8 mouse cellular contexts compared by ENCODE assay signal in the genomic region with DNA sequence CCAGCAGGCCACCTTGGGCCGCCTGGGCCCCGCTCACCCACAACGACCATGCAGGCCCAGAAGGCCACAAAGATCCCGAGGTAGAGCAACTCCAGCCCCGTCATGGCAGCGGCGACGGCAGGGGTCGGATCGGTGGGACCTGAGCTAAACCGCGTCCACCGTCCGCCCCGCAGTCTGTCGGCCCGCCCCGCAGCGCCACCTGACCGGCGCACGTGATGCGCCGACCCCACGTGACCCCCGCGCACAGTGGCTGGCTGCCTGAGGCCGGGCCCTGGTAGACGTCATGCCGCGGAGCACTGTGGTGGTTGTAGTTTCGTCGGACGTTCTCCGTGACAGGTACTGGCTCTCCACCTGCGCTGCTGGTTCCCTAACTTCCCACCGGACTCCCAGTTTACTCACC. TPM values are rescaled to one million over a fixed set of nuclear protein-coding genes. Genes with fewer than 3 reads are reported as not detected.
DNase-seq lines count a peak whose midpoint lies in the region; ATAC-seq lines count a peak whose summit lies in the region.

Atp6v0b (minus strand) TSS at position 201 of the 400 bp plus-strand sequence.

- peak within 1 kb of the TSS; percentile 98 for H3K4me3 ChIP-seq in heart, embryonic 10.5 days
- H3K4me3 ChIP-seq in kidney, embryonic 15.5 days (replicated peaks): peak within 1 kb of the TSS; percentile 99

- peak; percentile 85 for ATAC-seq in erythroblast, adult 5-6 weeks (replicated peaks; ENCODE audit: low FRiP score, poor library complexity, severe bottlenecking)
- peak; percentile 89 for ATAC-seq in kidney, embryonic 15.5 days (replicated peaks; ENCODE audit: low FRiP score)
- peak; percentile 65 for ATAC-seq in monocyte, adult 5-6 weeks (replicated peaks; ENCODE audit: insufficient number of reproducible peaks, low FRiP score, low TSS enrichment, poor library complexity, severe bottlenecking)

- H3K36me3 ChIP-seq in heart, embryonic 10.5 days: peaks cover 39% of the 10 kb centered on the region
- peaks cover 37% of the 10 kb centered on the region for H3K36me3 ChIP-seq in kidney, embryonic 15.5 days

- no peaks in the 10 kb centered on the region for H3K9me3 ChIP-seq in heart, embryonic 10.5 days
- no peaks in the 10 kb centered on the region for H3K9me3 ChIP-seq in kidney, embryonic 15.5 days (replicated peaks)

- 0% methylated on average over 37 of the region's 37 CpGs for WGBS in heart, embryonic 10.5 days
- WGBS in kidney, embryonic 15.5 days: under 1% methylated on average over 37 of the region's 37 CpGs

- H3K4me2 ChIP-seq in kidney, embryonic 15.5 days: peak within 1 kb of the TSS; percentile 94

- H3K27me3 ChIP-seq in heart, embryonic 10.5 days (ENCODE audit: insufficient read depth, poor library complexity, severe bottlenecking): no peaks in the 10 kb centered on the region
- H3K27me3 ChIP-seq in kidney, embryonic 15.5 days: no peaks in the 10 kb centered on the region

- H3K27ac ChIP-seq in heart, embryonic 10.5 days: peak within 1 kb of the TSS; percentile 92
- H3K27ac ChIP-seq in kidney, embryonic 15.5 days: peak within 1 kb of the TSS; percentile 68

- H3K4me1 ChIP-seq in heart, embryonic 10.5 days: peaks cover 48% of the 10 kb centered on the region
- peaks cover 53% of the 10 kb centered on the region for H3K4me1 ChIP-seq in kidney, embryonic 15.5 days

- H3K9ac ChIP-seq in kidney, embryonic 15.5 days: peak within 1 kb of the TSS; percentile 92

- peak; percentile 96 to 97 for DNase-seq in B cell, adult 2 months
- DNase-seq in brain, adult 2 months (ENCODE audit: low read depth, low spot score): peak; percentile 97
- DNase-seq in heart, embryonic 10.5 days (ENCODE audit: low spot score): peak; percentile 96
- DNase-seq in liver: peak; percentile 94
- peak; percentile 93 to 96 for DNase-seq in spleen, postnatal 4 days (ENCODE audit: low spot score in 2 of 2)

RNA-seq across cellular contexts. Expression of gene Atp6v0b, which starts in this region (rescaled TPM):
- total RNA-seq in erythroblast, adult 5-6 weeks (2015; ENCODE audit: low replicate concordance): 214 and 246 TPM in 2 replicates
- total RNA-seq in erythroblast, adult 5-6 weeks (2017; ENCODE audit: low replicate concordance): 60.4 and 72.2 TPM in 2 replicates
- 208 and 209 TPM in 2 replicates for polyA plus RNA-seq in heart, embryonic 10.5 days (2016; fragmentation: Nextera tagmentation; extraction: Ambion mirVana)
- polyA plus RNA-seq in kidney, embryonic 15.5 days (2015; fragmentation: Nextera tagmentation; extraction: Ambion mirVana): 212 and 221 TPM in 2 replicates
- 121 to 188 TPM (median 178 TPM) in 3 replicates for total RNA-seq in monocyte, adult 5-6 weeks (2017)

Comparison
In these comparisons a context has a peak if more than half of its experiments do, and no peak if none do; other contexts are left out.
1. Peak in every context shown above with its lines: DNase-seq, ATAC-seq, H3K4me3 ChIP-seq and H3K27ac ChIP-seq.